In the genomic region with DNA sequence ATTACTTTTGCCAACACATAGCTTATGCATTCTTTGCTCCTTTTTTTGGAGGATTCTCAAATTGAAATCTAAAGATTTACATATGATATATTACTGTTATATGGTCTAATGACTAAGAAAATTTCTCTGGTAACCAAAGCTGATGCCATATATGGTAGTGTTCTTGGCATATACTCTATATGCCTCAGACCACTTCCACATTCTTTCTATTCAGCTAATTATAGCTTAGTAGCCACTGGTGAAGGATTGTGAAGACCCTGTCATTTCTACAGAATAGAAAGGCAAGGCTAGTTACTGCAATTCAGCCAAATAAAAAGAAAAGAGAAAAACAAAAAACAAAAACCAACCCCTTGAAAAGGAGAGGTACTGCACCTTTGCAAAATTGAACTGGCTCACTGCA, we compare ENCODE assay signal across 9 mouse cellular contexts. TPM values are rescaled to one million over a fixed set of nuclear protein-coding genes. Genes with fewer than 3 reads are reported as not detected.
DNase-seq lines count a peak whose midpoint lies in the region; ATAC-seq and TF ChIP-seq lines count a peak whose summit lies in the region.
"Had no signal": no experiment of that assay in that cellular context is flagged by ENCODE, and none has a peak within 500 bp of the region (broad histone marks: within the 10 kb centered on the region; RNA-seq: fewer than 3 reads in every experiment).

No protein-coding gene starts in this region.

- TF ChIP-seq CTCF in lung, embryonic 14.5 days (IDR thresholded peaks at IDR 0.05; ENCODE audit: low read depth) = no peak

- H3K27me3 ChIP-seq in lung, embryonic 14.5 days (ENCODE audit: insufficient read depth, low read length) = no peaks in the 10 kb centered on the region
- H3K27me3 ChIP-seq in embryonic facial prominence, embryonic 12.5 days = no peaks in the 10 kb centered on the region
- no peaks in the 10 kb centered on the region for H3K27me3 ChIP-seq in limb, embryonic 10.5 days (ENCODE audit: low read depth, poor library complexity, severe bottlenecking)
- no peaks in the 10 kb centered on the region for H3K27me3 ChIP-seq in splenic B cell, adult 2 months (ENCODE audit: control insufficient read depth, insufficient read depth, low read length, poor library complexity, severe bottlenecking)

- ATAC-seq in lung, embryonic 14.5 days (ENCODE audit: insufficient read depth) = no peak
- ATAC-seq in embryonic facial prominence, embryonic 12.5 days (ENCODE audit: insufficient number of reproducible peaks, insufficient read depth, low FRiP score, low TSS enrichment) = no peak

- peak overlapping the region; percentile 82 for H3K27ac ChIP-seq in lung, embryonic 14.5 days (ENCODE audit: low read depth)
- no peak overlapping the region for H3K27ac ChIP-seq in embryonic facial prominence, embryonic 12.5 days
- H3K27ac ChIP-seq in limb, embryonic 10.5 days = no peak overlapping the region

- peak overlapping the region; percentile 95 for H3K4me3 ChIP-seq in lung, embryonic 14.5 days (ENCODE audit: low read depth, low read length)
- peak overlapping the region; percentile 41 for H3K4me3 ChIP-seq in embryonic facial prominence, embryonic 12.5 days
- H3K4me3 ChIP-seq in limb, embryonic 10.5 days = peak overlapping the region; percentile 98

- peak overlapping the region; percentile 91 for H3K4me2 ChIP-seq in lung, embryonic 14.5 days
- peak overlapping the region; percentile 90 for H3K4me2 ChIP-seq in embryonic facial prominence, embryonic 12.5 days (replicated peaks)

- peak overlapping the region; percentile 42 for H3K9ac ChIP-seq in lung, embryonic 14.5 days
- H3K9ac ChIP-seq in embryonic facial prominence, embryonic 12.5 days = peak overlapping the region; percentile 31

- peak; percentile 59 for DNase-seq in lung, embryonic 14.5 days
- DNase-seq in lung, adult 18-20 months = no peak
- DNase-seq in limb, embryonic 10.5 days (ENCODE audit: low spot score) = no peak
- peak; percentile 22 for DNase-seq in splenic B cell, adult 2 months (ENCODE audit: low read depth, low spot score)
- DNase-seq in urinary bladder, adult 18-20 months (ENCODE audit: low spot score in 2 of 2) = no peak
- DNase-seq in cerebellum, postnatal 4 days (ENCODE audit: low spot score in 2 of 2) = no peak
- DNase-seq in thymus, postnatal 14 days = no peak
- DNase-seq: spleen, adult 18-20 months had no signal

- H3K9me3 ChIP-seq in lung, embryonic 14.5 days (ENCODE audit: low read depth, low read length) = no peaks in the 10 kb centered on the region
- H3K9me3 ChIP-seq in embryonic facial prominence, embryonic 12.5 days = no peaks in the 10 kb centered on the region
- no peaks in the 10 kb centered on the region for H3K9me3 ChIP-seq in limb, embryonic 10.5 days (replicated peaks)

- H3K36me3 ChIP-seq in lung, embryonic 14.5 days (ENCODE audit: insufficient read depth) = peaks cover 42% of the 10 kb centered on the region
- H3K36me3 ChIP-seq in embryonic facial prominence, embryonic 12.5 days = peaks cover 4% of the 10 kb centered on the region
- H3K36me3 ChIP-seq in limb, embryonic 10.5 days = peaks cover 55% of the 10 kb centered on the region
- peaks cover 12% of the 10 kb centered on the region; the same call in 1 of the 2 replicates for H3K36me3 ChIP-seq in splenic B cell, adult 2 months (ENCODE audit: control insufficient read depth, insufficient read depth, low read length, poor library complexity, severe bottlenecking)

- H3K4me1 ChIP-seq in lung, embryonic 14.5 days (ENCODE audit: insufficient read depth) = peaks cover 29% of the 10 kb centered on the region
- H3K4me1 ChIP-seq in embryonic facial prominence, embryonic 12.5 days = peaks cover 36% of the 10 kb centered on the region
- peaks cover 48% of the 10 kb centered on the region for H3K4me1 ChIP-seq in limb, embryonic 10.5 days

RNA-seq across cellular contexts. Expression of a gene that starts 3.6 kb away (rescaled TPM):
- 25.9 and 27.9 TPM in 2 replicates for polyA plus RNA-seq in lung, embryonic 14.5 days (2014; fragmentation: Nextera tagmentation; extraction: Ambion mirVana)
- 19.5 and 21.7 TPM in 2 replicates for polyA plus RNA-seq in embryonic facial prominence, embryonic 12.5 days (2016; fragmentation: Nextera tagmentation; extraction: Ambion mirVana)
- 15.9 and 17.9 TPM in 2 replicates for polyA plus RNA-seq in limb, embryonic 10.5 days (2016; fragmentation: Nextera tagmentation; extraction: Ambion mirVana)

RNA-seq across cellular contexts. Expression of a gene that starts 27.8 kb away (rescaled TPM):
- polyA plus RNA-seq in lung, embryonic 14.5 days (2014; fragmentation: Nextera tagmentation; extraction: Ambion mirVana) = 562 and 581 TPM in 2 replicates
- polyA plus RNA-seq in embryonic facial prominence, embryonic 12.5 days (2016; fragmentation: Nextera tagmentation; extraction: Ambion mirVana) = 693 and 728 TPM in 2 replicates
- polyA plus RNA-seq in limb, embryonic 10.5 days (2016; fragmentation: Nextera tagmentation; extraction: Ambion mirVana) = 583 and 781 TPM in 2 replicates

RNA-seq across cellular contexts. Expression of a gene that starts 48.7 kb away (rescaled TPM):
- polyA plus RNA-seq in lung, embryonic 14.5 days (2014; fragmentation: Nextera tagmentation; extraction: Ambion mirVana) = 1.2 and 2.1 TPM in 2 replicates
- polyA plus RNA-seq in embryonic facial prominence, embryonic 12.5 days (2016; fragmentation: Nextera tagmentation; extraction: Ambion mirVana) = 0.75 and 1.1 TPM in 2 replicates
- 0.80 and 0.86 TPM in 2 replicates for polyA plus RNA-seq in limb, embryonic 10.5 days (2016; fragmentation: Nextera tagmentation; extraction: Ambion mirVana)

RNA-seq across cellular contexts. Expression of a gene that starts 56.8 kb away (rescaled TPM):
- 6,177 and 6,257 TPM in 2 replicates for polyA plus RNA-seq in lung, embryonic 14.5 days (2014; fragmentation: Nextera tagmentation; extraction: Ambion mirVana)
- polyA plus RNA-seq in embryonic facial prominence, embryonic 12.5 days (2016; fragmentation: Nextera tagmentation; extraction: Ambion mirVana) = 5,090 and 5,096 TPM in 2 replicates
- polyA plus RNA-seq in limb, embryonic 10.5 days (2016; fragmentation: Nextera tagmentation; extraction: Ambion mirVana) = 5,840 and 6,698 TPM in 2 replicates

Comparison
In these comparisons a context has a peak if more than half of its experiments do, and no peak if none do; other contexts are left out.
1. DNase-seq: peak in lung, embryonic 14.5 days (single experiment) and splenic B cell, adult 2 months (single experiment); none in lung, adult 18-20 months (0 of 2), limb, embryonic 10.5 days (single experiment), urinary bladder, adult 18-20 months (0 of 2), cerebellum, postnatal 4 days (0 of 2) and thymus, postnatal 14 days (single experiment).
2. H3K4me3 ChIP-seq: peak in every context shown above with its lines; median percentile 98 in limb, embryonic 10.5 days; 95 in lung, embryonic 14.5 days; 41 in embryonic facial prominence, embryonic 12.5 days.